Mouse (Mus musculus) neural tube, embryonic 12.5 days (tissue): ENCODE results near the gene Cacna2d2. TPM values are rescaled to one million over a fixed set of nuclear protein-coding genes. Genes with fewer than 3 reads are reported as not detected.
"Not testable (repeated sequence)": the region's sequence is repeated elsewhere in the genome, so short reads cannot be mapped to it uniquely, and the experiment has no call there.

Experiments used
- ATAC-seq: fragments of 200-750 bp; cut with Nextera tagmentation; 2 replicates; pipeline ENCODE4 v1.8.0; 2017; ENCODE audit warnings: low read depth, mild to moderate bottlenecking, moderate TSS enrichment, moderate library complexity; ENCODE audit not compliant: low FRiP score
- H3K27ac ChIP-seq: fragments of 300-500 bp; sonication (generic); 2 replicates; pipeline ENCODE4 v1.5.1; 2016
- H3K27me3 ChIP-seq: fragments of 300-500 bp; sonication (generic); replicated peaks from 2 replicates; pipeline ENCODE4 v1.6.1; 2016; ENCODE audit warnings: mild to moderate bottlenecking
- H3K36me3 ChIP-seq: fragments of 300-500 bp; sonication (generic); 2 replicates; pipeline ENCODE4 v1.6.1; 2016; ENCODE audit warnings: mild to moderate bottlenecking
- H3K4me1 ChIP-seq: fragments of 300-500 bp; sonication (generic); 2 replicates; pipeline ENCODE4 v1.6.1; 2016
- H3K4me2 ChIP-seq: fragments of 300-500 bp; sonication (generic); replicated peaks from 2 replicates; pipeline ENCODE4 v1.6.1; 2016; ENCODE audit warnings: mild to moderate bottlenecking
- H3K4me3 ChIP-seq: fragments of 300-500 bp; sonication (generic); 2 replicates; pipeline ENCODE4 v1.5.1; 2016
- H3K9ac ChIP-seq: fragments of 300-500 bp; sonication (generic); 2 replicates; pipeline ENCODE4 v1.6.1; 2016; ENCODE audit warnings: mild to moderate bottlenecking
- H3K9me3 ChIP-seq: fragments of 300-500 bp; sonication (generic); 2 replicates; pipeline ENCODE4 v1.6.1; 2016; ENCODE audit warnings: mild to moderate bottlenecking
- WGBS: fragments of 180-500 bp; shearing (Covaris S2); methylation state at CpG from one replicate; pipeline ENCODE4 v1.1.7; 2016; 5-methylcytosine and 5-hydroxymethylcytosine counted together
- polyA plus RNA-seq: library from polyadenylated mRNA; unstranded; fragments of >200 nt; fragmentation: Nextera tagmentation; extraction: Ambion mirVana; gene quantifications from 2 replicates; pipeline ENCODE4 v1.2.1, GENCODE M21; 2016

Gene Cacna2d2
- polyA plus RNA-seq, 1 experiment from 2014 or later, result 5.4 TPM

DNA sequence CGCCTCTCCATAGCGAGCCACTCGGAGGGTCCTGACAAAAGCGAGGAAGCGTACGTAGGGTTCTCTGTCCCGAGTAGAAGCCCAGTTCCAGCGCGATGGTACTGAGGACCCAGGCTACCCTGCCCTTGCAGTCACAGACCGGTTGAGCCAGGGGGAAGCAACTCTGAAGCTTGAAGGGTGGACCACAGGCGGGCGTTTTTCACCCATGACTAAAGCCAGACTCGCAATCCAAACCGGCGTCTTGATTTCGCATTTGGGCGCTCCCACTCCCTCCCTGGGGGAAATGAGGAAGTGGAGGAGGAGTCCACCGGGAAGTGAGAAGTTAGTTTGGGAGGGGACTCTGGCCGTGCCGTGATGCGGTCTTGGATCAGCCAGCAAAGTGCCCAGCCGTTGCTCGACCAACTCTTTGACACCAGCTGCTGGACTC lies 155.6 kb downstream of the Cacna2d2 start:
- peaks cover 46% of the 10 kb centered on the region for H3K4me1 ChIP-seq
- under 1% methylated on average over 23 of the region's 23 CpGs for WGBS
- peaks cover 31% of the 10 kb centered on the region for H3K27me3 ChIP-seq
- peak overlapping the region; percentile 96 for H3K4me2 ChIP-seq
- no peaks in the 10 kb centered on the region for H3K9me3 ChIP-seq
- peak overlapping the region; percentile 69 for H3K27ac ChIP-seq
- H3K4me3 ChIP-seq, result peak overlapping the region; percentile 72
- H3K36me3 ChIP-seq, result peaks cover 35% of the 10 kb centered on the region
- peak; percentile 45 for ATAC-seq
- peak overlapping the region; percentile 83 for H3K9ac ChIP-seq

DNA sequence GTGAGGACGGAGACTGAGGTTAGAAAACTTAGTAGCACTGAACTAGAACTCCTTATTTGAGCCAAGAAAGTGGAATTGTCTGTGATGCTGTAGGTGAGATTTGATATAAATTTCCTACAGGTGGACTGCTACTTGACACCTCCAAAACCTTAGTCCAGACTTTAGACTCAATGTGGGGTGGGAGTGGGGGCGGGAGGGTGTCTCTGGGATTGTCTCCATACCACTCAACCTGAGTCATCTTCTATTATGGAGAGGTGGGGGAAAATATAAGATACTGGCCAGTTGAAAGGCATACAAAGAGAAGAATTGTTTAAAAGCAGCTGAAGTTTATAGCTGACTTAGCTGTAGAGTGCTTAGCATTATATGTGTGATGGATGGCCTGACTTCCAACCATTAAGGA lies 156.3 kb downstream of the Cacna2d2 start:
- Histone ChIP-seq H3K4me2 (peak overlapping the region; percentile 96), H3K4me1 (peaks cover 46% of the 10 kb centered on the region), H3K36me3 (peaks cover 42% of the 10 kb centered on the region), H3K27ac (no peak overlapping the region), H3K4me3 (peak overlapping the region; percentile 72), H3K27me3 (peaks cover 24% of the 10 kb centered on the region), H3K9ac (peak overlapping the region; percentile 83), H3K9me3 (no peaks in the 10 kb centered on the region)
- no peak for ATAC-seq
- 58% methylated on average over 2 of the region's 2 CpGs for WGBS

DNA sequence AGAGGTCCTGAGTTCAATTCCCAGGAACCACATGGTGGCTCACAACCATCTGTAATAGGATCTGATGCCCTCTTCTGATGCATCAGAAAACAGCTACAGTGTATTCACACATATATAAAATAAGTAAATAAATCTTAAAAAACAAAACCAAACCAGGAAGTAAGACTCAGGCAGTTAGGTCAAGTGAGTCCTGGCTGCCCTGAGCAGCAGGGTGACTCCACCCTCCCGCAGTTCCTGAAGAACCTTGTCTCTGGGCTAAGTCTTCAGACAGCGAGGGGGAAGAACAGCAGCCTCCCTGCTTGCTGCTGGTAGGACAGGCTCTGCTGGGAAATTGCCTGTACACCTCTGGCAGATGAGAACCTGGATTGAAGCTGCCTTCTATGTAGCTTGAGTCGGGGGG lies 156.9 kb downstream of the Cacna2d2 start:
- Histone ChIP-seq H3K4me1 (peaks cover 40% of the 10 kb centered on the region), H3K4me2 (peak overlapping the region; percentile 96), H3K9ac (no peak overlapping the region), H3K27me3 (peaks cover 18% of the 10 kb centered on the region), H3K27ac (no peak overlapping the region), H3K4me3 (no peak overlapping the region), H3K9me3 (no peaks in the 10 kb centered on the region), H3K36me3 (peaks cover 48% of the 10 kb centered on the region)
- no peak for ATAC-seq
- WGBS, result 83% methylated on average over 3 of the region's 3 CpGs

DNA sequence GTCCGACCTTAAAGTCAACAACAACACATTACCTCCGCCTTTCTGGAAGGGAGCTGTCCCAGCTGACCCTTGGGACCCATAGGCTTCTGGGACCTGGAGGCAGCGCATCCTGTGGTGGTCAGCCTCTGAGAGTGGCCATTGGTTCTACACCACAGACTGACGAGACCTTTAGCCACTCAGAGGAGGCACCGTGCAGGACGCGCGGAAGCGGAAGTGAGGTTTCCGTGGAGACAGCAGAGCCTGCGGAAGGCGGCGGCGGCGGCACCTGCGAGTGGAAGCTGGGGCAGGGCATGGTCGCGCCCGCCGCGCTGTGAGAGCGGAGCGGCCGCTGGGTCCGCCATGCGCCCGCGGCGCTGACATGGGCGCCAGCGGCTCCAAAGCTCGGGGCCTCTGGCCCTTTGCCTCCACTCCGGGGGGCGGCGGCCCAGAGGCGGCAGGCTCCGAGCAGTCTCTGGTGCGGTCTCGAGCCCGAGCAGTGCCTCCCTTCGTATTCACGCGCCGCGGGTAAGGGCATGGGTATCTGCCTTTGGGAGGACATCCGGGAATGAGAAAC lies 163.7 kb downstream of the Cacna2d2 start, which contains the start of gene Tusc2:
Gene Tusc2, plus strand, starts transcription at position 227 of the 553 bp plus-strand sequence.
- H3K36me3 ChIP-seq, result peaks cover 53% of the 10 kb centered on the region
- H3K4me2 ChIP-seq, result peak within 1 kb of the TSS; percentile 90
- under 1% methylated on average over 46 of the region's 46 CpGs for WGBS
- H3K27ac ChIP-seq, result 0 out of 2 replicates have a peak within 1 kb of the TSS, but pooled peaks have one; percentile 42
- H3K4me1 ChIP-seq, result peaks cover 25% of the 10 kb centered on the region
- peak; percentile 91 for ATAC-seq
- H3K9me3 ChIP-seq, result no peaks in the 10 kb centered on the region
- H3K4me3 ChIP-seq, result peak within 1 kb of the TSS; percentile 96
- peak within 1 kb of the TSS; percentile 90 for H3K9ac ChIP-seq
- no peaks in the 10 kb centered on the region for H3K27me3 ChIP-seq

DNA sequence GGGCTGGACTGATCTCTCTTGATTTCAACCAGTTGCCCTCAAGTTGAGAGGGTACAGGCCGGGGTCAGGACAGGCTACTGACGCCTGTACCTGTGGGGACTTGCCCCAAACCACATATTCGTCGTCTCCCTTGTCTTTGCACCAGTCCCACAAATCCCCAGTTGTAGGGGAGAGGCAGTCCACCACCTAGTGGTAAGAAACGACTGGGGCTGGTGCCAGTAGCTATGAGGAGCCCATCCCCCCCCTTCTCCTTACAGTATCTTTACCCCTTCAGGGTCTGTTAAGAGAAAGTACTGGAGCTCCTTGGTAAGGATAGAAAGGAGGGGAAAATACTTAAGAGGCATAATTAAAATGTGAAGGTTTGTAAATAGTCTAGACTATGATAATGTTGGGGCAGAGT lies 166.1 kb downstream of the Cacna2d2 start:
- H3K36me3 ChIP-seq, result peaks cover 33% of the 10 kb centered on the region
- peaks cover 40% of the 10 kb centered on the region for H3K4me1 ChIP-seq
- H3K27me3 ChIP-seq, H3K27ac ChIP-seq, H3K4me3 ChIP-seq, H3K9me3 ChIP-seq, H3K9ac ChIP-seq, ATAC-seq: not testable (repeated sequence)
- WGBS, result 49% methylated on average over 5 of the region's 5 CpGs
- H3K4me2 ChIP-seq, result peak overlapping the region; percentile 90; the same call in 1 of the 2 replicates

DNA sequence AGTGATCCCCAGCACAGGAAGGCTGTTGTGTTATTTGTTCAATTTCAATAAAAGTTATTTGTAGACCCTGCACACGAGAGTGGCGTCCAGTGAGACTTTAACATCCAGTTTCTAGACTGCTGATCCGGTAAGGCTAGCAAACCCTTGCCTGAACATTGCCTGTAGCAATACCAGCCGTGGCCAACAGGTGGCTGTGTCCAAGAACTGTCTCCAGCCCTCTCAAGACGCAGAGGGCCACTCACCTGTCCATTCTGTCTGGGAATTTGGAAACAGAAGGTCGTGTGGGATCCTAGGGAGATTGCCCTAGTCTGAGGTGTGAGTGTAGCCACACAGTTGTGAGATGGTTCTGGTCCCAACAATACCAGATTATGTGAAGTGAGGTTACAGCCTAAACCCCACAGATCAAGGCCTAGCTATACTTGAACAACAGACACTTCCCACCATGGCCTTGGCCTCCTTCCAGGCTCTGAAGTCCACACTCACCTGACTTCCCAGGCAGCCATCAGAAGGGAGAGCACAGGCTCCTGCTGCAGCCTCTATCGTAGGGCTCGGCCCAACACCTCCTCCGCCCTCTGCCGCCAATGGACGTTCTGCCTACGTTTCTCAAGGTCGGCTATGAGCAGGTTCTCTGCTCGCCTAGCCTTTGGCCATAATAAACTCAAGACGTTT lies 166.8 kb downstream of the Cacna2d2 start:
- H3K9ac ChIP-seq, result no peak overlapping the region
- H3K4me2 ChIP-seq, result no peak overlapping the region
- H3K4me1 ChIP-seq, result peaks cover 46% of the 10 kb centered on the region

DNA sequence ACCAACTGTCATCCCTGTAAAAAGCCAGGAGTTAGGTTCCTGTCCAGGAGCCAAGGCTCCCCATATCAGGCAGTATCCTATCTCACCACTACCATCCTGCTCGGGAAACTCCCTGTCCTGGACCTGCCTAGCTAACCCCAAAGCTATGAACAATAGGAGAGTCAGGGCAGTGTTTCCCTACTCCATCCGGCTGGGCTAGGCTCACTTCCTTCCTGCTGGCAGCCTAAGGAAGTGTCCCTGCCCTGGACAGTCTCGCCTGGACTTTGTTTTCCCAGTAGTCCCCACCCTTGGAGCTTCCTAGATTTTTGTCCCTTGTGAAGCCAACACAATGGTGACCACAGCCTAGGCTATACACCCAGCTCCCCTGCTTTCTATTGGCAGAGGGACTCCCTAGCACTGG lies 167.4 kb downstream of the Cacna2d2 start:
- Histone ChIP-seq H3K36me3 (peaks cover 33% of the 10 kb centered on the region), H3K27ac (no peak overlapping the region), H3K4me2 (peak overlapping the region; percentile 90), H3K4me3 (no peak overlapping the region), H3K9ac (no peak overlapping the region), H3K27me3 (no peaks in the 10 kb centered on the region), H3K9me3 (no peaks in the 10 kb centered on the region), H3K4me1 (peaks cover 53% of the 10 kb centered on the region)
- ATAC-seq, result no peak
- 69% methylated on average over 3 of the region's 3 CpGs for WGBS

More for the DNA sequence above, 166.8 kb downstream of the Cacna2d2 start:
- no peak overlapping the region for H3K27ac ChIP-seq
- no peaks in the 10 kb centered on the region for H3K27me3 ChIP-seq
- ATAC-seq, result no peak
- WGBS, result 61% methylated on average over 15 of the region's 15 CpGs
- no peaks in the 10 kb centered on the region for H3K9me3 ChIP-seq
- H3K36me3 ChIP-seq, result peaks cover 33% of the 10 kb centered on the region
- no peak overlapping the region for H3K4me3 ChIP-seq

DNA sequence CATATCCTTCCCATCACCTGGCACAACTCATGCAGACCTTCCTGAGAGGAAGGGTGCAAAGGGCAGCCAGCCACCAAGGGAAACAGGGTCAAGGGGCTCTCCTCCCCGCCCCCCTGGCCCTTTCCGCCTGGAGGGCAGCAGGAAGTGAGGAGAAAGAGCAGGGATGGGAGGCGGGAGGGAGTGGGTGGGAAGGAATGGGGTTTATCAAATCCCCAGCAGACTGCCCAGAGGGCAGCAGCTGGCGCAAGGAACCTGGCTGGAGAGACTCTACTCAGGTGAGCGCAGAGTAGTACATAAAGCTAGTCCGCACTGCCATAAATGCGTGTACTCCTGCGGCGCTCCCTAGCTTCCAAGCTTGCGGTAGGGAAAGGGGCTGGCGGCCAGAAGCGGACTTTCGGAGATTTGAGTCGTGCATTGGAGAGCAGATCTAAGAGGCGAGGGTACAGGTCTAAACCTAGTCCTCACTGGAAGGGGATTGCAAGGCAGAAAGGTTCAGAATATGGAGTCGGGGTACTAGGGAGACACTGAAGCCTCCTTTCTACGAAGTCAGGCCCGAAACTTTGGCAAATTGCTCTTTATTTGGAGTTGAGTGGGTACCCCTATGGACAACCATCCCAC lies 168.4 kb downstream of the Cacna2d2 start, which contains the start of gene Hyal2:
Gene Hyal2, plus strand, starts transcription at position 244 of the 618 bp plus-strand sequence.
- Histone ChIP-seq H3K9ac (peak within 1 kb of the TSS; percentile 72), H3K36me3 (peaks cover 37% of the 10 kb centered on the region), H3K4me1 (peaks cover 57% of the 10 kb centered on the region), H3K9me3 (no peaks in the 10 kb centered on the region), H3K4me3 (peak within 1 kb of the TSS; percentile 60), H3K4me2 (peak within 1 kb of the TSS; percentile 90), H3K27me3 (no peaks in the 10 kb centered on the region), H3K27ac (peak within 1 kb of the TSS; percentile 51)
- ATAC-seq, result no peak
- 6% methylated on average over 18 of the region's 18 CpGs for WGBS

DNA sequence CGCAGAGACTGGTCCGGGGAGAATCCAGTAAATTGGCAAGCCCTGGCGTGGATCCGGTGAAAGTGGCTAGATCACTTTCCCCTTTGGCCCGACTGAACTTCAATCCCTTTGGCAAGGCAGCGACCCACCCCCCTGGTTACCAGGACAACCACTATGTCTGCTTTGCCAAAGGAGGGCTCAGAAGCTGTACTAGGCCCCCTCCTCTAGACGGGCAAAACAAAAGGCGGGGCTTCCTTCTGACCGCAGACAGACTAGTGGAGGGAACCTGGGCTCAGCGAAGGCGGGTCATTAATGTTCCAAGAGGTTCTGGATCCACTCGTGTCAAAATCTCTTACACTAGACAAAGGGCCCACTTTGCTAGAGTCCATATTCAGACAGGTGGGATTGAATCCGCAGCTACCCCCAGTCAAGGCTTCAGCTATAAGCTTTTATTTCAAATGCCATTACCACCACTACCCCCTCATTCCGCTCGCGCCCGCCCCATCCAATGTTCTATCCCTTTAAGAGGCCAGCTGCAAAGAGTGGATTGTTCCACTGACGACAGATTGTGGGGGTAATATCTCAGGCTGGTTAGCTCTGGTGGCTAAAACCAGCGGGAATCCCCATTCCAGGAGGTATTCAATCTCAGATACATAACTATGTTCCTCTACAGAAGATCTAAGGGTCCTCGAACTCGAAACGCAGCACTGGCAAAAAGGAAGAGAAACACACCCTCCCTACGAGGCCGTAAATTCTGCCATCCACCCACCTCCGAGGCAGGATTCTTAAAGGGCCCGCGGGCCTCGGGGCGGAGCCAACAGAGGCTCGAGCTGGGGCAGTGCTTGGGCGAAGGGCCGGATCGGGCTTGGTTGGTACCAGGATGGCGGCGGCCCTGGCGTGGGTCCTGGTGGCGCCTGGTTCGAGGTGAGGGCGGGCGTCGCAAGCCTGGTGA lies 169.2 kb downstream of the Cacna2d2 start:
- no peaks in the 10 kb centered on the region for H3K9me3 ChIP-seq
- peaks cover 44% of the 10 kb centered on the region for H3K36me3 ChIP-seq
- H3K27me3 ChIP-seq, result no peaks in the 10 kb centered on the region
- peak; percentile 88 for ATAC-seq
- peak overlapping the region; percentile 72 for H3K9ac ChIP-seq
- peak overlapping the region; percentile 90 for H3K4me2 ChIP-seq
- peak overlapping the region; percentile 60 for H3K4me3 ChIP-seq
- H3K27ac ChIP-seq, result peak overlapping the region; percentile 51
- under 1% methylated on average over 41 of the region's 41 CpGs for WGBS
- H3K4me1 ChIP-seq, result peaks cover 53% of the 10 kb centered on the region

DNA sequence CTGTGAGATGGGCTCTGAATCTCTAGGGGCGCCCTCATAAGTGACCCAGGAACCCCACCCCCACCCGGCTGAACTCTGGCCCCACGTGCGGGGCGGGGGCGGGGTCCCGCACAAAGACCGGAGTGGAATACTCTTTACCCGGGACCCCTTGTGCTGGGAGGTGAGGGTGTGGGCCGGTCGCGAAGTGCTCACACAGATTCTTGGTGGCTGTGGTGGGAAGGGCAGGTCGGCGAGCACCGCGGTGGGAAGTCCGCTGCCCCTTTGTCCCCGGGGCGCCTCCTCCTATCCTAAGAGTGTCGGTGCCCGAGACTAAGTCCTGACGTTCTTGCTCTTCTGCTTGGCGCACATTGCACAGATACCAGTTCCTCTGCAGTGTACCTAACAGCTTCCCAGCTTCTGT lies 169.9 kb downstream of the Cacna2d2 start:
- no peaks in the 10 kb centered on the region for H3K9me3 ChIP-seq
- ATAC-seq, result peak; percentile 46
- H3K27ac ChIP-seq, result peak overlapping the region; percentile 51; the same call in 1 of the 2 replicates
- peak overlapping the region; percentile 90 for H3K4me2 ChIP-seq
- H3K36me3 ChIP-seq, result peaks cover 49% of the 10 kb centered on the region
- under 1% methylated on average over 23 of the region's 23 CpGs for WGBS
- H3K4me1 ChIP-seq, result peaks cover 46% of the 10 kb centered on the region
- peak overlapping the region; percentile 72 for H3K9ac ChIP-seq
- peak overlapping the region; percentile 60 for H3K4me3 ChIP-seq
- H3K27me3 ChIP-seq, result no peaks in the 10 kb centered on the region

DNA sequence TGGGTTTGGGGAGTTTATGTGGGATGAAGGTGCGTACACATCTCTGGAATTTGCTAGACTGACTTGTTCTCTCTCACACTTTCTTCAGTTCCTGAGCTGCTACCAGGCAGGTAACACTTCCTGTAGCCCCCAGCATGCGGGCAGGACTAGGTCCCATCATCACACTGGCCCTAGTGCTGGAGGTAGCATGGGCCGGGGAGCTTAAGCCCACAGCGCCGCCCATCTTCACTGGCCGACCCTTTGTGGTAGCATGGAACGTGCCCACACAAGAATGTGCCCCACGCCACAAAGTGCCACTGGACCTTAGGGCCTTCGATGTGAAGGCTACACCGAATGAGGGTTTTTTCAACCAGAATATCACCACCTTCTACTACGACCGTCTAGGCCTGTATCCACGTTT lies 170.6 kb downstream of the Cacna2d2 start:
- Histone ChIP-seq H3K9me3 (no peaks in the 10 kb centered on the region), H3K9ac (peak overlapping the region; percentile 72), H3K4me1 (peaks cover 45% of the 10 kb centered on the region), H3K4me2 (peak overlapping the region; percentile 90), H3K27me3 (no peaks in the 10 kb centered on the region), H3K27ac (no peak overlapping the region), H3K4me3 (peak overlapping the region; percentile 60), H3K36me3 (peaks cover 53% of the 10 kb centered on the region)
- 59% methylated on average over 13 of the region's 13 CpGs for WGBS
- ATAC-seq, result no peak
